Mouse (Mus musculus) intestine, embryonic 16.5 days (tissue): Measurements from ENCODE around the gene Ugt1a5. TPM values are rescaled to one million over a fixed set of nuclear protein-coding genes. Genes with fewer than 3 reads are reported as not detected.
A peak's percentile ranks its signal among the peaks of the same experiment; 100 is the strongest.
"Not testable (repeated sequence)": the region's sequence is repeated elsewhere in the genome, so short reads cannot be mapped to it uniquely, and the experiment has no call there.

Source experiments
- ATAC-seq: fragments of 200-750 bp; cut with Nextera tagmentation; 2 replicates; pipeline ENCODE4 v1.8.0; 2017; ENCODE audit warnings: moderate TSS enrichment, moderate library complexity
- H3K27ac ChIP-seq: fragments of 300-500 bp; sonication (generic); 2 replicates; pipeline ENCODE4 v1.5.1; 2014; ENCODE audit warnings: mild to moderate bottlenecking, low read length
- H3K27me3 ChIP-seq: fragments of 300-500 bp; sonication (generic); replicated peaks from 2 replicates; pipeline ENCODE4 v1.6.1; 2014; ENCODE audit warnings: low read length, control low read depth, mixed read lengths; ENCODE audit not compliant: control insufficient read depth, insufficient read depth
- H3K36me3 ChIP-seq: fragments of 300-500 bp; sonication (generic); 2 replicates; pipeline ENCODE4 v1.6.1; 2014; ENCODE audit warnings: low read length, control low read depth; ENCODE audit not compliant: control insufficient read depth, insufficient read depth
- H3K4me1 ChIP-seq: fragments of 300-500 bp; sonication (generic); 2 replicates; pipeline ENCODE4 v1.6.1; 2014; ENCODE audit warnings: low read length, control low read depth, mixed read lengths; ENCODE audit not compliant: control insufficient read depth, insufficient read depth
- H3K4me2 ChIP-seq: fragments of 300-500 bp; sonication (generic); 2 replicates; pipeline ENCODE4 v1.6.1; 2014; ENCODE audit warnings: low read depth, low read length, control low read depth
- H3K4me3 ChIP-seq: fragments of 300-500 bp; sonication (generic); 2 replicates; pipeline ENCODE4 v1.5.1; 2014; ENCODE audit warnings: mild to moderate bottlenecking, low read length
- H3K9ac ChIP-seq: fragments of 300-500 bp; sonication (generic); 2 replicates; pipeline ENCODE4 v1.6.1; 2014; ENCODE audit warnings: low read depth, low read length
- H3K9me3 ChIP-seq: fragments of 300-500 bp; sonication (generic); 2 replicates; pipeline ENCODE4 v1.6.1; 2016; ENCODE audit warnings: low read length, control low read depth; ENCODE audit not compliant: control insufficient read depth
- WGBS: fragments of 180-500 bp; shearing (Covaris S2); extraction: QIAGEN DNeasy Blood & Tissue Kit; methylation state at CpG from one replicate; pipeline ENCODE4 v1.1.7; 2014; 5-methylcytosine and 5-hydroxymethylcytosine counted together
- polyA plus RNA-seq: library from polyadenylated mRNA; unstranded; fragments of >200 nt; fragmentation: Nextera tagmentation; extraction: Ambion mirVana; gene quantifications from 2 replicates; pipeline ENCODE4 v1.2.1, GENCODE M21; 2015

The Ugt1a5 gene
- polyA plus RNA-seq, 1 experiment from 2014 or later = not detected

- H3K36me3 ChIP-seq = no peaks in the 10 kb centered on the region
- no peak overlapping the region for H3K4me2 ChIP-seq
- no peak overlapping the region for H3K4me3 ChIP-seq
- H3K9ac ChIP-seq = no peak overlapping the region
- no peak overlapping the region for H3K27ac ChIP-seq
- no peaks in the 10 kb centered on the region for H3K9me3 ChIP-seq
- 69% methylated on average over 2 of the region's 2 CpGs for WGBS
- no peaks in the 10 kb centered on the region for H3K27me3 ChIP-seq
- H3K4me1 ChIP-seq = peaks cover 11% of the 10 kb centered on the region; the same call in 1 of the 2 replicates
- ATAC-seq = no peak
These were observed 29.2 kb upstream of the Ugt1a5 start for GRCm38 (mm10) chr1:88136646-88137045.

GRCm38 (mm10) chr1:88137264-88137663 is 28.5 kb upstream of the Ugt1a5 start:
- H3K27me3 ChIP-seq = no peaks in the 10 kb centered on the region
- no peak overlapping the region for H3K27ac ChIP-seq
- 69% methylated on average over 3 of the region's 3 CpGs for WGBS
- no peak overlapping the region for H3K4me2 ChIP-seq
- no peak overlapping the region for H3K9ac ChIP-seq
- H3K9me3 ChIP-seq = no peaks in the 10 kb centered on the region
- no peak for ATAC-seq
- no peaks in the 10 kb centered on the region for H3K36me3 ChIP-seq
- peaks cover 11% of the 10 kb centered on the region; the same call in 1 of the 2 replicates for H3K4me1 ChIP-seq
- no peak overlapping the region for H3K4me3 ChIP-seq

GRCm38 (mm10) chr1:88138145-88138544 is 27.7 kb upstream of the Ugt1a5 start:
- no peak overlapping the region for H3K27ac ChIP-seq
- no peak overlapping the region for H3K4me2 ChIP-seq
- WGBS = 68% methylated on average over 1 of the region's 1 CpGs
- no peak overlapping the region for H3K4me3 ChIP-seq
- no peak overlapping the region for H3K9ac ChIP-seq
- peak; percentile 60 for ATAC-seq
- H3K4me1 ChIP-seq = peaks cover 11% of the 10 kb centered on the region; the same call in 1 of the 2 replicates
- H3K36me3 ChIP-seq = no peaks in the 10 kb centered on the region
- H3K9me3 ChIP-seq = no peaks in the 10 kb centered on the region
- no peaks in the 10 kb centered on the region for H3K27me3 ChIP-seq

- not testable (repeated sequence) for H3K4me3 ChIP-seq, H3K4me2 ChIP-seq, H3K27me3 ChIP-seq, H3K27ac ChIP-seq, H3K9ac ChIP-seq, H3K36me3 ChIP-seq, H3K4me1 ChIP-seq, H3K9me3 ChIP-seq
- 33% methylated on average over 1 of the region's 1 CpGs for WGBS
- ATAC-seq = peak; percentile 82
These were observed 25.3 kb upstream of the Ugt1a5 start for GRCm38 (mm10) chr1:88140492-88140891.

- not testable (repeated sequence) for H3K9me3 ChIP-seq, H3K27me3 ChIP-seq, H3K27ac ChIP-seq, H3K9ac ChIP-seq, H3K4me1 ChIP-seq, H3K4me2 ChIP-seq, H3K4me3 ChIP-seq, H3K36me3 ChIP-seq
- WGBS = 0% methylated on average over 5 of the region's 5 CpGs
- peak; percentile 36 for ATAC-seq
These were observed 21.7 kb upstream of the Ugt1a5 start for GRCm38 (mm10) chr1:88143966-88144675.

GRCm38 (mm10) chr1:88145278-88145677 is 20.5 kb upstream of the Ugt1a5 start:
- WGBS = 59% methylated on average over 2 of the region's 2 CpGs

GRCm38 (mm10) chr1:88150133-88150532 is 15.7 kb upstream of the Ugt1a5 start:
- WGBS = 75% methylated on average over 2 of the region's 2 CpGs
- H3K27ac ChIP-seq, H3K4me2 ChIP-seq, H3K9ac ChIP-seq, H3K4me3 ChIP-seq, H3K27me3 ChIP-seq, H3K9me3 ChIP-seq, H3K36me3 ChIP-seq, H3K4me1 ChIP-seq: not testable (repeated sequence)
- 0 out of 2 replicates have a peak, but pooled peaks have one; percentile 59 for ATAC-seq

More at GRCm38 (mm10) chr1:88145278-88145677, 20.5 kb upstream of the Ugt1a5 start:
- not testable (repeated sequence) for H3K9ac ChIP-seq, H3K4me2 ChIP-seq, H3K27ac ChIP-seq, H3K4me1 ChIP-seq, H3K4me3 ChIP-seq, ATAC-seq, H3K9me3 ChIP-seq, H3K36me3 ChIP-seq, H3K27me3 ChIP-seq

GRCm38 (mm10) chr1:88158430-88158829 is 7.4 kb upstream of the Ugt1a5 start:
- 43% methylated on average over 2 of the region's 2 CpGs for WGBS
- ATAC-seq = peak; percentile 50; the same call in 1 of the 2 replicates
- H3K27me3 ChIP-seq = no peaks in the 10 kb centered on the region

GRCm38 (mm10) chr1:88172190-88172589 is 6.4 kb downstream of the Ugt1a5 start:
- ATAC-seq, H3K4me1 ChIP-seq, H3K9me3 ChIP-seq, H3K36me3 ChIP-seq, H3K27ac ChIP-seq, H3K4me2 ChIP-seq, H3K27me3 ChIP-seq, H3K9ac ChIP-seq, H3K4me3 ChIP-seq: not testable (repeated sequence)
- 61% methylated on average over 5 of the region's 7 CpGs for WGBS

More at GRCm38 (mm10) chr1:88158430-88158829, 7.4 kb upstream of the Ugt1a5 start:
- Histone ChIP-seq H3K36me3 (no peaks in the 10 kb centered on the region), H3K4me2 (no peak overlapping the region), H3K4me3 (no peak overlapping the region), H3K9ac (no peak overlapping the region), H3K4me1 (no peaks in the 10 kb centered on the region), H3K27ac (no peak overlapping the region), H3K9me3 (no peaks in the 10 kb centered on the region)

- no peak for ATAC-seq
- no peaks in the 10 kb centered on the region for H3K36me3 ChIP-seq
- H3K4me1 ChIP-seq = no peaks in the 10 kb centered on the region
- H3K27me3 ChIP-seq = no peaks in the 10 kb centered on the region
- H3K4me2 ChIP-seq = no peak overlapping the region
- H3K4me3 ChIP-seq = no peak overlapping the region
- H3K9me3 ChIP-seq = 0 out of 2 replicates have a peak, but pooled peaks cover 3% of the 10 kb centered on the region
- WGBS = 82% methylated on average over 1 of the region's 1 CpGs
- no peak overlapping the region for H3K9ac ChIP-seq
- no peak overlapping the region for H3K27ac ChIP-seq
These were observed 13.8 kb downstream of the Ugt1a5 start for GRCm38 (mm10) chr1:88179657-88180056.
